Mouse (Mus musculus) stomach, embryonic 15.5 days (tissue): Measurements from ENCODE around the gene Nr1d2. TPM values are rescaled to one million over a fixed set of nuclear protein-coding genes. Genes with fewer than 3 reads are reported as not detected.

Experiments used
- microRNA-seq: library from miRNA; unstranded; fragments of <30 nt; microRNA quantifications from one replicate; pipeline ENCODE4, GENCODE M21; 2016
- polyA plus RNA-seq: library from polyadenylated mRNA; unstranded; fragments of >200 nt; fragmentation: Nextera tagmentation; extraction: Ambion mirVana; gene quantifications from 2 replicates; pipeline ENCODE4 v1.2.1, GENCODE M21; 2015

Nr1d2 gene
- polyA plus RNA-seq, 1 experiment from 2014 or later: 6.7 TPM

Small RNA genes lying within 50 kb of the gene (microRNA-seq; reads per million reads assigned to microRNA genes)
- gene Gm44469: not detected

Other genes starting within 250 kb of the Nr1d2 start
- 17.2 and 17.7 TPM in 2 replicates for gene Nkiras1, start 32.0 kb upstream of the Nr1d2 start, polyA plus RNA-seq
- 343 and 434 TPM in 2 replicates for gene Rpl15, start 32.3 kb upstream of the Nr1d2 start, polyA plus RNA-seq
- 130 and 140 TPM in 2 replicates for gene Ube2e1, start 92.7 kb upstream of the Nr1d2 start, polyA plus RNA-seq